Mouse (Mus musculus) macrophage (primary cell): ENCODE measurements around the gene Syt16. TPM values are rescaled to one million over a fixed set of nuclear protein-coding genes. Genes with fewer than 3 reads are reported as not detected.

Source experiments
- H3K27ac ChIP-seq: fragments of 350-480 bp; formaldehyde crosslinking; 2 replicates; pipeline ENCODE4 v1.9.0; 2021
- H3K36me3 ChIP-seq: fragments of 350-480 bp; formaldehyde crosslinking; 2 replicates; pipeline ENCODE4 v1.9.0; 2021; ENCODE audit errors: inconsistent target
- H3K4me3 ChIP-seq: fragments of 350-480 bp; formaldehyde crosslinking; 2 replicates; pipeline ENCODE4 v1.9.0; 2021; ENCODE audit errors: inconsistent target
- H3K79me2 ChIP-seq: fragments of 350-480 bp; formaldehyde crosslinking; 2 replicates; pipeline ENCODE4 v1.9.0; 2021; ENCODE audit errors: inconsistent target
- WGBS: methylation state at CpG from one replicate; pipeline ENCODE4 v1.1.7; 2026; ENCODE audit warnings: inconsistent platforms; ENCODE audit not compliant: missing documents; 5-methylcytosine and 5-hydroxymethylcytosine counted together
- polyA plus RNA-seq: library from polyadenylated mRNA; stranded (reverse); fragments of 250-400 nt; gene quantifications from 3 replicates; pipeline ENCODE4 v1.2.4, GENCODE M21; 2018; ENCODE audit warnings: inconsistent platforms

Syt16 gene
- polyA plus RNA-seq, 1 experiment from 2014 or later: not detected

DNA sequence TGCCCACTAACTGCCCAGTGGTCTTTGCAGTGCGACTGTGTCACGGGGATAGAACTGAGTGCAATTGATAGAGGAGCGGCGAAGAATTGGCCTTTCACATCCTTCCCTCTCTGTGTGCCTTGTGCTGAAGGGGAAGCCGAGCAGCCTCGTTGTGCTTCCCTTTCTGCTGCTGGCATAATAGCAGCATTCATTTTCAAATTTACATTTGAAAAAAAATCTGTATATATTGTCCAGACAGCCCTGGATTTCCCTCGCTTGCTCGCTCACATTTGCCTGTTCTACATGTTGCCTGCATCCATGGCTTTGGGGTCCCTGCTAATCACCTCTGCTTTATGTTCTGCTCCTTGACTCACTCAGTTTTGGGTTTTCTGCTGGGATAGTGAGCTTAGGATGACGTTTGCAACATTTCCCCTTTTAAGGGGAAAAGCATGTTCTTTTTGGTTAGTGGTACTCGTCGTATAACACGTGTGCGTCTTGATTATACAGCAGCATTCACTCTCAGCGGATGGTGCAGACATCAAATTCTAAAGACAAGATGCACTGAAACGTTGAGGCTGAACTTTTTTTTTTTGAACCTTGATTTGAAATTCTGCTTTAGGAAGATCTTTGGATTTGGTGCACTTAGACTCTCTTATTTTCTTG, 271.3 kb downstream of the Syt16 start:
- Histone ChIP-seq H3K27ac (no peak overlapping the region), H3K79me2 (no peaks in the 10 kb centered on the region), H3K4me3 (no peak overlapping the region), H3K36me3 (no peaks in the 10 kb centered on the region)
- WGBS: 79% methylated on average over 15 of the region's 15 CpGs

DNA sequence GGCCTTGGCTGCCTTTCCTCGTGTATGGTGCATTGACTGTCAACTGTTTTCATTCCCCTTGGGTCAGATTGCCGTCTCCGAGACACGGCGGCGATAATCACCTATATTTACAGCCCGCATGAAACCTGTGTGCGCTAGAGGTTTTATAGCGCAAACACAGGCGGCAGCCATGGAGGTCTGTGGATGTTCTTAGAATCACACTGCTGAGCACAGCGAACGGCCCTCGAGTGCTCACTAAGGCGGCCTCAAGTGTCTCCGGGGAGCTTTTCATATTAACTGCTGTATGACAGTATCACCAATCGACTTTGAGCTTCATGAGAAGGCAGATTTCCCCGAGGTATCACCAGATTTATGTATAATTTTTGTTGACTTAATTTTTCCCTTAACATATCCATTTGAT, 275.1 kb downstream of the Syt16 start:
- Histone ChIP-seq H3K4me3 (no peak overlapping the region), H3K27ac (no peak overlapping the region), H3K36me3 (no peaks in the 10 kb centered on the region), H3K79me2 (no peaks in the 10 kb centered on the region)
- WGBS: 92% methylated on average over 12 of the region's 17 CpGs

DNA sequence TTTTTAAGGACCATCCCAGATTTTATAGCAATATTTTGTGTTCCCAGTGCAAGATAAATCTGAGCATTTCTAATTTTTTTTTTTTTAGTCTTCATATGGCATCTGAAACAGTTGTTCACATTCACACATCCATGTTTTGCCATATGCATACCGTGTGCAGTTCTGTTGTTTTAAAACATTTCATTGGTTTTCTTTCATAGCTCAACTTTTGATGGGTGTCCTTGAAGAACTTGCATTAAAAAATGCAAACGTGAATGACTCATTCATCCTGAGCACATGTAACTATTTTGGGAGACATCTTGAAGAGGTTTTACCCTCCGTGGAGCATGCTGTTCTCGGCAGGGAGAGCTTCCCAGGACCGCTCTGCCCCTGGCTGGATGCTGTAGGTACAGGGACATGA, 279.8 kb downstream of the Syt16 start:
- Histone ChIP-seq H3K36me3 (no peaks in the 10 kb centered on the region), H3K79me2 (no peaks in the 10 kb centered on the region), H3K4me3 (no peak overlapping the region), H3K27ac (no peak overlapping the region)
- 87% methylated on average over 5 of the region's 5 CpGs for WGBS

DNA sequence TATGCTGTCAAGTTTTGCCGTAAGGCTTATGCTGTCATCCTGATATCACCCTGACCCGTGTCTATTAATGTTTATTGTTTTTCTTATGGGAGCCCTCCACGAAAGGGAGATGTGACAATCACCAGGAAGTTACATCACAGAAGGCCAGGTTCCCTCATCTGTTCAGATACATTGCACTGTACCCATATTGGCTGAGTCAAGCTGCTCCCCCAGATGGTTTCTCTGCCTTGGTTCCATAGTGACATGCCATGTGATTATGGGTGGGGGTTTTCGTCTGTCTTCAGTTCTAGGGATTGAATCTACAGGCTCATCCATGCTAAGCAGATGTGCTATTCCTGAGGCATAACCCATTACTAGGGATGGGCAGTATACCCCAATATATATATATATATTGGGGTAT, 283.9 kb downstream of the Syt16 start:
- WGBS: 70% methylated on average over 3 of the region's 4 CpGs
- no peaks in the 10 kb centered on the region for H3K79me2 ChIP-seq

DNA sequence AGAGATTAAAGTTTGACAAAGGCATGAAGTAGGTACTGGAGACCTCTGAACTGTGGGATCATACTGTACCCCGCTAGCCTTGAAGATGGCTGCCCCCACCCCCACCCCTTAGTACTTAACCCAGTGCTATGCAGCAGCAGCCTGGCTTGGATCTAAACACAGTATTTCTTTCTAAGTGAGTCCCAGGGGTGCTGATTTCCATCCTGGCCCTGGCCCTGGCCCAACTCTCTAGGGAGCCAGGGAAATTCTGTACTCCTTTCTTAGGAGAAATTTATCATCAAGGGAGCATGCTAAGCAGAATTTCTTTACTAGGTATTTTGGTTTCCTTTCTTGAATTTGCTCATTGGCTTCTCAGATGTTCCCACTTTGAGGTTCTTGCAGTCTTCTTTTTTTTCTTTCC, 285.4 kb downstream of the Syt16 start:
- no peak overlapping the region for H3K27ac ChIP-seq
- H3K4me3 ChIP-seq: no peak overlapping the region
- H3K79me2 ChIP-seq: no peaks in the 10 kb centered on the region
- 67% methylated on average over 1 of the region's 1 CpGs for WGBS
- no peaks in the 10 kb centered on the region for H3K36me3 ChIP-seq

More for the DNA sequence above, 283.9 kb downstream of the Syt16 start:
- Histone ChIP-seq H3K27ac (no peak overlapping the region), H3K4me3 (no peak overlapping the region), H3K36me3 (no peaks in the 10 kb centered on the region)

DNA sequence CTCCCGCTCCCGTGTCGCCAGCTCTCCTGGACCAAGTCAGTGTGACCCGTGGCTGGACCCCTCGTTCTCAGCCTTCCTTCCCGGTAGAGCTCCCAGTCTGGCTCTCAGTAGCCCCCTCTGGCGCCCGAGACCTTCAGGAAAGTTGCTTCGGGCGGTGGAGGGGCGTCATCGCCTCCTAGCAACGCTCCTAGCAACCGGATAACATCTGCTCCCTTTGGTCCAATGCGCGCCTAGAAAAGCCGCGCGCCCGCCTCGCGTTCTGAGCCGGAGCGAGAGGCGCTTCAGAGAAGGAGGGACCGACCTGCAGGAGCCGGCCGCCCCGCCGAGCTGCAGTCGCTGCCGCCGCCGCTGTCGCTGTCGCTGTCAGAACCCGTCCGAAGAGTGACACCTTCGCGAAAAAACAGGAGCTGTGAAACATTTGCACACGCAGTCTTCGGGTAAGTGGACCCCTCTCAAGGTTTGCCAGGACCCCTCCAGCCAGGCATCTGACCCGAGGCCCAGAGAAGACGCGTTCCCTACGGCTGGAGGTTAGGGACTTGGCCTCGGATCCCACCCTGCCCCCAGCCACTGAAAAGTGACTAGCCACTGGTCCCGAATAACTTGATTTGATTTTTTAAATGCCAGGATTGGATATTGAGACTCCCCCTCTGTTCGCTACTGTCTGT, 286.7 kb downstream of the Syt16 start:
- H3K27ac ChIP-seq: no peak overlapping the region
- H3K79me2 ChIP-seq: no peaks in the 10 kb centered on the region
- H3K4me3 ChIP-seq: no peak overlapping the region
- H3K36me3 ChIP-seq: no peaks in the 10 kb centered on the region
- 2% methylated on average over 43 of the region's 49 CpGs for WGBS

DNA sequence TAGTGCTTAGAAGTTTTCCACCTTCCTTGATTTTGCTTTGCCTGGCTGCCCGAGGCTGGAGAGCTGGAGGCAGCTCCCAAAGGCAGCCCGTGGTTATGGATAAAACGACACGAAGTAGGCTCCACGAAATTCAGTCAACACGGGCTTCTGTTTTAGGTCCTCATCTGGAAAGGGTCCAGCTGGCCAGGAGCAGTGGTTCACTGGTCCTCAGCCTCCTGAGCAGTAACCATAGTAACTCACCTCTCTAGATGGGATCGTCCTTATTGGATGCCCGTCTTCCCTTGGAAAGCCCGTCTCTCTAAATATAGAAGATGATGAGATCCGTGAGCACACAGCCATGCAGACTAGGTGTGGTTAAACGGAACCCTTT, 287.2 kb downstream of the Syt16 start:
- no peaks in the 10 kb centered on the region for H3K36me3 ChIP-seq
- WGBS: 16% methylated on average over 11 of the region's 11 CpGs
- no peak overlapping the region for H3K27ac ChIP-seq
- no peak overlapping the region for H3K4me3 ChIP-seq
- no peaks in the 10 kb centered on the region for H3K79me2 ChIP-seq

DNA sequence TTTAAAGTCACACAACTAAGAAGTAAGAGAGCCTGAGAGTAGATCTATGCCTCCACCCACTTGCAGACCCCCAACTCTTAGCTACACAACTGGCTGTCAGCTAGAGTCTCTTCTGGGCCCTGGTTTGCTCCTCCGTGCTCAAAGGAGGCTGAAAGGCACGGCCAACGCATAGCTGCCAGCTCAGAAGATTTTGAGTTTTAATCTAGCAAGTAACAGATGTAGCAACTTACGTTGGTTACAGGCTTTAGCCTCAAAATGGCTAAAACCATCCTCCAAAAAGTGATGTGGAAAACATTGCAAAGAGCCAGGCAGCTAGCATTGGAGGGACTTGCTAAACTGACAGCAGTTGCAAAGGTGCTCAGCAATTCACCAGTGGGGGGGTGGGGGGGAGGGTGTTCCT, 293.5 kb downstream of the Syt16 start:
- H3K27ac ChIP-seq: no peak overlapping the region
- H3K79me2 ChIP-seq: no peaks in the 10 kb centered on the region
- 80% methylated on average over 4 of the region's 4 CpGs for WGBS
- no peak overlapping the region for H3K4me3 ChIP-seq
- H3K36me3 ChIP-seq: no peaks in the 10 kb centered on the region

DNA sequence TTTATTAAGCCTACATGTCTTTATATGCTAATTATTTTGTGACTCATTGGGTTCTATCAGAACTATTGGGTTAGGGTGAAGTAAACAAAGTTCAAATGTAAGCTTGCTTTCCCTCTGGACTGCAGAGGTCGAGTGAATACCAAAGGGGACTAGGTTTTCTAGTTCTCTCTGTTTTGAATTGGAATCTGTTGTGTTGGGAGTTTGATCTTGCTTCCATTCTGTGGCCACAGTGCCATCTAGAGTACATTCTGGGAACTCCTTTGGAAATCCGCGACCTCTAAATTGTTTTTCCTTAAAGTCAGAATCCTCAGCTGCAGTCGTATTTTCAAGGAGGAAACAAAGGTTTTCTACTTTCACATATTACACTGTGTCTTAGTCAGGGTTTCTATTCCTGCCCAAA, 296.2 kb downstream of the Syt16 start:
- Histone ChIP-seq H3K27ac (no peak overlapping the region), H3K4me3 (no peak overlapping the region), H3K36me3 (no peaks in the 10 kb centered on the region), H3K79me2 (no peaks in the 10 kb centered on the region)
- 12% methylated on average over 4 of the region's 4 CpGs for WGBS

DNA sequence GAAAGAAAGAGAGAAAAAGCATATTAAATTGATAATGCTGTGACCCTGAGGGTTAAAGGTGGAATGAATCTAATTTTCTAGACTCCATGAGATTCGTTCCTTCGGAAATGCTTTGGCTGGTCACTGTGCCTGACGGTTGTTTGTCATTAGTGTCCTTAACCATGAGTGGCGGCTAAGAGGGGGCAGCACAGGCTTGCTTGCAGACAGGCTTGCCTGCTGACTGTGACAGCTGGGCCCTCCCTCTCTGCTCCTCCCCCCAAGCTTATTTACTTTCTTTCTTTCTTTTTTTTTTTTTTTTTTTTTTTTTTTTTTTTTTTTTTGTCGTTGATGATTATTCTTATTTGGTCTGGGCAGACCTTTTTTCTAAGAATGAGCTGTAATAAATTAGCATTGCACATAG, 298.9 kb downstream of the Syt16 start:
- Histone ChIP-seq H3K36me3 (no peaks in the 10 kb centered on the region), H3K79me2 (no peaks in the 10 kb centered on the region), H3K4me3 (no peak overlapping the region), H3K27ac (no peak overlapping the region)
- WGBS: 82% methylated on average over 5 of the region's 5 CpGs

DNA sequence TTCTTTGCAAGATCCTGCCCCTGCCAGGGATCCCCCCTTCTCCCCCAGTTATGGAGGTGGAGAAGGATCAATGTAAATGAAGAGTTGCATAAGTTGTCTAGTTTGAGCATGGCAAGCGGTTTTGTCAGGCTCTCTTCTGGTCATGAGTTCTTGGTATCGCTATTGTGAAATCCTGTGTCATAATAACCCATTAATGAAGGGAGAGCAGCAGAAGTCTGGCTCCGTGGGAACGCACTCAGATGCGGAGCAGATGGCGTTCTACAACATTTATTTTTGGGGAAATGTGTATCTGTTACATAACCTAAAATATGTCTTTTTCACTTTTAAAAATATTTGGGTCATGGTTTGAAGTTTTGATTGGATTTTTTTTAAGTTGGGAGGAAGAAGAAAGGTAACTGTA, 304.1 kb downstream of the Syt16 start:
- no peak overlapping the region for H3K4me3 ChIP-seq
- no peaks in the 10 kb centered on the region for H3K36me3 ChIP-seq
- no peaks in the 10 kb centered on the region for H3K79me2 ChIP-seq
- WGBS: 58% methylated on average over 6 of the region's 6 CpGs
- no peak overlapping the region for H3K27ac ChIP-seq

DNA sequence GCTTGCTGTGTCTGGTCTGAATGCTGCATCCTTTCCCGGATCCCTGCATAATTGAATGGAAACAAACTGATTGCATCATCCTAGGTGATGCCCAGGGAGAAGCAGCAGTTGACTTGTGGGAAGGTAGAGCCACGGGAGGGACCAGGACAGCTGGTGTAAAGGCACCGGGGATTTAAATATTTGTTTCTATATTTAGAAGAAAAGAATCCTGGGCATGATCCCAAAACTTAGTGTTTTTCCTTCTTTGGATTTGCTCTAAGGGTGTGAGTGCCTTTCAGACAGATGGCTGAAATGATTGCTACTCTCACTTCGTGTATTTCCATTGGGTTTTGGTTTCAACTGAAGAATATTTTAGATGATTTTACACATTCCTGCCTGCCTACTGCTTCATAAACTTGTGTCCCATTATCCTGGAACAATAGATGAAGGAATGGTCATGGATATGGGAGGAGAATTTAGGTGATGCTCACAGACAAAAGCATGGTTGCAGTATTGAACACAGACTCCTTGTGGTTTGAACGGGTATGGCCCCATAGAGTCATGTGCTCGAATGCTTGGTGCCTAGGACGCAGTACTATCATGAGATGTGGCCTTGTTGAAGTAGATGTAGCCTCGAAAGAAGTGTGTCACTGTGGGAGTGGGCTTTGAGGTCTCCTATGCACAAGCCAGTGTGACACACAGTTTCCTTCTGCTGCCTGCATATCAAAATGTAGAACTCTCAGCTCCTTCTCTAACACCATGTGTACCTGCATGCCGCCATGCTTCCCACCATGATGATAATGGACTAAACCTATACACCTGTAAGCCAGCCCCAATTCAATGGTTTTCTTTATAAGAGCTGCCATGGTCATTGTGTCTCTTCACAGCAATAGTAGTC, 306.2 kb downstream of the Syt16 start:
- 91% methylated on average over 9 of the region's 9 CpGs for WGBS
- Histone ChIP-seq H3K79me2 (no peaks in the 10 kb centered on the region), H3K36me3 (no peaks in the 10 kb centered on the region), H3K27ac (no peak overlapping the region), H3K4me3 (no peak overlapping the region)

DNA sequence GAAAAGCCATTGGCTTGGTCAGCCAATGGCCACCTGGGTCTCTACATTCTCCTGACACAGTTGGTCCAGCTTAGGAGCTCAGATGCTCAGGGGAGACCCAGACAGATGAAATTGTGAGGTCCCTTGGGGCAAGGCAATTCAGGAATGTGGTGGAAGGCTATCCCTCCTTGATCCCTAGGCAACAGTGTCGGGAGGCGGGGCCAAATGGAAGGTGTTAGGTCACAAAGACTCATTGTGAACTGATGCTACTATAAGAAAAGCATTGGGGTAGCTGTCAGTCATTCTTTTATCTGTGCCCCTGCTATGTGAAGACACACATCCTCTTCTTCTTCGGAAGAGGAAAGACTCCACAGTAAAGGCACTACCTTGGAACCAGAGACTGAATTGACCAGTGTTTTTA, 315.1 kb downstream of the Syt16 start:
- 85% methylated on average over 3 of the region's 3 CpGs for WGBS
- no peak overlapping the region for H3K4me3 ChIP-seq
- H3K79me2 ChIP-seq: no peaks in the 10 kb centered on the region
- no peak overlapping the region for H3K27ac ChIP-seq
- H3K36me3 ChIP-seq: no peaks in the 10 kb centered on the region

DNA sequence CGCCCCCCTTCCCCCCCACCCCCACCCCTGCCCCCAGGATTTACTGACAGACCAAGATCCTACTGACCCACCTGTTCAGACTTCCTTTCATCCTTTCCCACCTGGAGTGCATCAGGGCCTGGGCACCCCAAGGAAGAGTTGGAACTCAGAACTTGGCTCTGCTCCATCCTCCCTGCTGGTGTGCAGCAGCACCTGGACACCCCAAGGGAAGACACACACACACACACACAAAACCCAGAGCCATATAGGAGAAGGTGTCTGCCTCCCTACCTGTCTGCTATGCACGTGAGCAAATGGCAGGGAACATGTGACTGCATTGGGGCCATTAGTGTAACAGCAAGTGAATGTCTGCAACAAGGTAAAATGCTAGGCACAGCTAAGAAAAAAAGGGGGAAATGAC, 317.8 kb downstream of the Syt16 start:
- Histone ChIP-seq H3K79me2 (no peaks in the 10 kb centered on the region), H3K36me3 (no peaks in the 10 kb centered on the region), H3K4me3 (no peak overlapping the region), H3K27ac (no peak overlapping the region)
- 86% methylated on average over 1 of the region's 2 CpGs for WGBS

DNA sequence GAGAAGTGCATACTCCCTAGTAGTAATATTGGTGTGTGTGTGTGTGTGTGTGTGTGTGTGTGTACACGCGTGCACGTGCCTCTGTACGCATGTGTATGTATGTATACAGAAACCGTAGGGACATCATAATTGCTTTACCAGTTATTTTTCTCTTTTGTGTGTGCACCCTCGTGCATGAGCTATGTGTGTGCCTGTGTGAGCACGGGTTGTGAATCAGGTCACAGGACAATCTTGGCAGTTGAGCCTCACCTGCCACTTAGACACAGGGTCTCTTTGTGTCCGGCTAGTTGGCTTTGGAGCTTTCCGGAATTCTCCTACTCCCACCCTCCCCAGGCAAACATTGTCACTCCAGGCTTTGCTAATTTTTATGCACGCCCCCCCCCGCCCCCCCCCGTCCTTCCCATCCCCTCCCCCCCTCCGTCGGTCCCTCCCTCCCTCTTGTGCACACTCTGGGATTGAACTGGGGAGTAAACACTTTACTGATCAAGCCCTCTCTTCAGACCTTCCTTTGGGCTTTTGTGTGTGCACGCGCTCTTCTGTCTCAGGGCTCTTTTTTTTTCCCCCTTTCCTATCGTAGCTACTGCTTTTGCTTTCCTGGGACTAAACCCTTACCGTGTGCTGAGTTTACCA, 319.0 kb downstream of the Syt16 start, which contains the start of gene Gm11042:
Gene Gm11042 (minus strand): TSS at position 51 of the 630 bp plus-strand sequence.
- no peaks in the 10 kb centered on the region for H3K79me2 ChIP-seq
- H3K36me3 ChIP-seq: no peaks in the 10 kb centered on the region
- H3K4me3 ChIP-seq: peak within 1 kb of the TSS; percentile 43
- 44% methylated on average over 9 of the region's 18 CpGs for WGBS
- H3K27ac ChIP-seq: no peak within 1 kb of the TSS
